Mouse (Mus musculus): ENCODE measurements around the gene Spem2. TPM values are rescaled to one million over a fixed set of nuclear protein-coding genes. Genes with fewer than 3 reads are reported as not detected.
A peak's percentile ranks its signal among the peaks of the same experiment; 100 is the strongest.

Spem2 gene
- polyA plus RNA-seq, 1 experiment from 2014 or later: not detected

DNA sequence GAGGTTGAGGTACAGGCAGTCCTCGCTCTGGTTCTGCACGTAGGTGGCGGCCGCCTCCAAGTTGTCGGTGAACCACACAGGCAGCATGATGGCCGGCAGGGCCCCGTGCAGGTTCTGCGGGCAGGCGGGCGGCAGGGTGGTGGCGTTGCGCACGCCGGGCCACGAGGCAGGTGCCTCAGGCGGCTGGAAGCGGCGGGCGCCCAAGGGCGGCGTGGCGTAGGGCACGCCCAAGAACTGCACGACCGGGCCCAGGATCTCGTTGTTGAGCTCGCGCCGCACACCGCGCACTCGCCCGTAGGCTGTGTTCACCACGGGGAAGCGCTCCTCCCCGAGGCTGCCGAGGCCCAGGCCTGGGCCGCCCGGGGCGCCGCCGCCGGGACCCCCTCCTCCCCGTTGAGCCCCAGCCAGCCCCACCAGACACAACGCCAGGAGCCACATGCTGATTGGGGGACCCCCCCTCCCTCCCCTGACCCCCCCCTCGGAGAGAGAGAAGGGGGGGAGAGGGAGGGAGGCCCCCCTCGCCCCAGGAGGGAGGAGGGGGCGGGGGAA lies 15.8 kb upstream of the Spem2 start:
- H3K27me3 ChIP-seq: peaks cover 18% of the 10 kb centered on the region
- H3K27ac ChIP-seq: peak overlapping the region; percentile 48; the same call in 1 of the 2 replicates
- peak overlapping the region; percentile 97 for H3K4me2 ChIP-seq
- H3K9ac ChIP-seq: peak overlapping the region; percentile 49
- H3K36me3 ChIP-seq: peaks cover 25% of the 10 kb centered on the region; the same call in 1 of the 2 replicates
- WGBS: 6% methylated on average over 45 of the region's 48 CpGs
- H3K9me3 ChIP-seq (replicated peaks): no peaks in the 10 kb centered on the region
- peak overlapping the region; percentile 74 for H3K4me3 ChIP-seq (replicated peaks)
- no peak for ATAC-seq (replicated peaks; ENCODE audit: low FRiP score)
- peaks cover 47% of the 10 kb centered on the region for H3K4me1 ChIP-seq

DNA sequence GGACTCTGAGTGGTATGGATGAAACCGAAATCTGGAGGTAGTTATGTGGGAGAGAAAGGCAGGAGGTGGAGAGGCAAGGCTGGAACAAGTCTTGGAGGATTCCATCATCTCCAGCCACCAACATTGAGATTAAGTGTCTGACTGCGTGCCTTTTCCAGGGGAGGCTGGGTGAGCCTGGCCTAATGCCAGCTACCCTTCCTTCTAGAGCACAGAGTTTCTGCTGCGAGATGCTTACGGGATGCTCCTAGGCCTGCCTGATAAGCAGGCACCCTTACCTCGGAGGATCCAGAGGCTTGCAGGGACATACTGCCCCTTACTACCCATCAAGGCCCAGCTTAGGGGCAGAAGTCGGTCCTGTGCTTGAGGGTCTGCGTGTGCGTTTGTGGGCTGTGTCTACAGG lies 15.3 kb upstream of the Spem2 start:
- WGBS: 61% methylated on average over 8 of the region's 8 CpGs
- H3K4me2 ChIP-seq: peak overlapping the region; percentile 97

DNA sequence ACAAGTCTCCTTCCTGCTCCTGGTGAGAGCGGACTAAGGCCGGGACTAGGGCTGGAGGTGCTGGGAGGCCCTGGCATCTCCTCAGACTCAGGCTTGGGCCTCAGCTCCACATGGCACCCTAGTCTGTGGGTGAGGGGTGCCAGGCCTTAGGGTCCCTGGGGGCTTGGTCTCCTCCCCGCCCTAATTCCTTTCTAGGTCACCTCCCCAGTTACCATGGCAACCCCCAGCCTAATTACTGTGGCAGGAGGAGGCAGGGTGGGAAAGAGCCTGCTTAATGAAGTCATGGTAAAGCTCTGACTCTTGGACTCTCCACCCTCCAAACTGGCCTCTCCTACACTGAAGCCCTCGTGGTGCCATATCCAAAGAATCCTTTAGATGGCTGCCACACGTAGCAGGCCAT lies 10.6 kb upstream of the Spem2 start:
- no peaks in the 10 kb centered on the region for H3K9me3 ChIP-seq (replicated peaks)
- H3K4me1 ChIP-seq: peaks cover 14% of the 10 kb centered on the region
- H3K9ac ChIP-seq: no peak overlapping the region
- peaks cover 69% of the 10 kb centered on the region for H3K36me3 ChIP-seq
- no peak overlapping the region for H3K4me3 ChIP-seq (replicated peaks)
- H3K4me2 ChIP-seq: no peak overlapping the region
- 76% methylated on average over 5 of the region's 5 CpGs for WGBS
- H3K27ac ChIP-seq: no peak overlapping the region
- H3K27me3 ChIP-seq: peaks cover 2% of the 10 kb centered on the region; the same call in 1 of the 2 replicates
- 0 out of 2 replicates have a peak, but pooled peaks have one; percentile 37 for ATAC-seq (replicated peaks; ENCODE audit: low FRiP score)

More for the DNA sequence above, 15.3 kb upstream of the Spem2 start:
- H3K9ac ChIP-seq: peak overlapping the region; percentile 49
- ATAC-seq (replicated peaks; ENCODE audit: low FRiP score): no peak
- peaks cover 25% of the 10 kb centered on the region; the same call in 1 of the 2 replicates for H3K36me3 ChIP-seq
- H3K27ac ChIP-seq: no peak overlapping the region
- H3K9me3 ChIP-seq (replicated peaks): no peaks in the 10 kb centered on the region
- H3K27me3 ChIP-seq: peaks cover 18% of the 10 kb centered on the region
- H3K4me1 ChIP-seq: peaks cover 49% of the 10 kb centered on the region
- H3K4me3 ChIP-seq (replicated peaks): peak overlapping the region; percentile 74

DNA sequence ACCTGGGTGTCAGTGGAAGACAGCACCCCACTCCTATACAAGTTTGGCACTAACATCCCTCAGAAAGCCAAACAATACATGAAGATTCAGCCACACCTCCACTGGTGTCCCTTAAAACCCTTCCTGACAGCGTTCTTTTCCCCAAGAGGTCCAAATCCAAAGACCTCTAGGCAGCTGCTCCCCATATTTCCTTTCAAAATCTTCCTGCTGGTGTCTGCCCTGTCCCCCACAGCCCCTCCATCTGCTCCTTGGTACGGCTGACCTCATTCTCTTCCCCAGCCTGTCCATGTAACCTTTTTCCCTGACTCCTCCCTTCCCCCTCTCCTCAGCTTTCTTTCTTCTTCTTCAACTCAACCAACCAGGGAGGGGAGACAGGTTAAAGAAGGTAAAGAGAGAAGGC lies 5.2 kb upstream of the Spem2 start:
- H3K4me1 ChIP-seq: no peaks in the 10 kb centered on the region
- H3K27ac ChIP-seq: no peak overlapping the region
- no peak overlapping the region for H3K4me2 ChIP-seq
- no peak overlapping the region for H3K4me3 ChIP-seq (replicated peaks)
- no peaks in the 10 kb centered on the region for H3K9me3 ChIP-seq (replicated peaks)
- no peak for ATAC-seq (replicated peaks; ENCODE audit: low FRiP score)
- peaks cover 44% of the 10 kb centered on the region for H3K36me3 ChIP-seq
- WGBS: 62% methylated on average over 2 of the region's 2 CpGs
- no peak overlapping the region for H3K9ac ChIP-seq
- no peaks in the 10 kb centered on the region for H3K27me3 ChIP-seq

DNA sequence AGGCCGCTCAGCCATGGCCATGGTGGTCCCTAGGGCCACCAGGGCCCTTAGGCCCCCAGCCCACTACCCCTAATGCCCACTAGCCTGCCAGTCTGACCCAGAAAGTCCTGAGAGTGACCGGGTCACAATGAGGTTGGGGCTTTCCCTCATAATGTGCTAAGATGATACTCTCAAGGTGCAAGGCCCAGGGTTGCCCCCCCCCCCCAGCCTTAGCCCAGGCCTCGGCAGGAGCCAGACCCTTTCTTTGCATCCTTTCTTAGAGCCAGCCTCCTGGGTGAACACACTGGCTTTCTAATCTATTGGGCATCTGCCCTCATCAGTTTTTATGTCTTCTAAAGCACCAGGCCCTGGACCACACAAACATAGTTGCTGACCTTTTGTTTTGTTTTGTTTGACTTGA lies 3.8 kb upstream of the Spem2 start, which contains the start of gene Spem1:
Spem1 (minus strand) TSS at position 101 of the 400 bp plus-strand sequence.
- WGBS: 84% methylated on average over 3 of the region's 3 CpGs
- no peak within 1 kb of the TSS for H3K4me3 ChIP-seq (replicated peaks)
- H3K27me3 ChIP-seq: no peaks in the 10 kb centered on the region
- no peaks in the 10 kb centered on the region for H3K4me1 ChIP-seq
- no peak within 1 kb of the TSS for H3K9ac ChIP-seq
- ATAC-seq (replicated peaks; ENCODE audit: low FRiP score): no peak
- H3K27ac ChIP-seq: no peak within 1 kb of the TSS
- H3K4me2 ChIP-seq: no peak within 1 kb of the TSS
- H3K9me3 ChIP-seq (replicated peaks): 0 out of 2 replicates have a peak, but pooled peaks cover 4% of the 10 kb centered on the region
- H3K36me3 ChIP-seq: peaks cover 30% of the 10 kb centered on the region

DNA sequence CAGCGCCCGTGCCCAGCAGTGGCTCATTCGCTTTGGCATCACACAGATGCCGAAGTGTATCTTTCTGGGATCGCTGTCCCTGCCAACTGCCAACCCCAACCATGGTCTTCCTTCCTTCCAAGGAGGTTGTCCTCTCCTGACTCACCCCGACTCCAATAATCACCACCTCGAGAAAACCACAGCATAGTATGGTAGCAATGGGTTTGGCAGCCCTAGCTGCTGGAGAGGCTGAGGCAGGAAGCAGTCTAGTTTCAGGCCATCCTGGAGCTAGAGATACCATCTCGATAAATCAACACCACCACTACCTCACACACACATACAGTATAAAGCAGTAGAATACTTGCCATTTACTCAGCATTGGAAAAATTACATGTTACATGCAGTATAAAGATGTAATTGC lies 606 bp upstream of the Spem2 start:
- H3K27ac ChIP-seq: no peak overlapping the region
- peaks cover 4% of the 10 kb centered on the region; the same call in 1 of the 2 replicates for H3K4me1 ChIP-seq
- H3K9me3 ChIP-seq (replicated peaks): 0 out of 2 replicates have a peak, but pooled peaks cover 8% of the 10 kb centered on the region
- H3K4me3 ChIP-seq (replicated peaks): no peak overlapping the region
- no peak overlapping the region for H3K4me2 ChIP-seq
- H3K27me3 ChIP-seq: no peaks in the 10 kb centered on the region
- no peak for ATAC-seq (replicated peaks; ENCODE audit: low FRiP score)
- 0 out of 2 replicates have a peak, but pooled peaks cover under 1% of the 10 kb centered on the region for H3K36me3 ChIP-seq
- 89% methylated on average over 8 of the region's 8 CpGs for WGBS
- no peak overlapping the region for H3K9ac ChIP-seq

DNA sequence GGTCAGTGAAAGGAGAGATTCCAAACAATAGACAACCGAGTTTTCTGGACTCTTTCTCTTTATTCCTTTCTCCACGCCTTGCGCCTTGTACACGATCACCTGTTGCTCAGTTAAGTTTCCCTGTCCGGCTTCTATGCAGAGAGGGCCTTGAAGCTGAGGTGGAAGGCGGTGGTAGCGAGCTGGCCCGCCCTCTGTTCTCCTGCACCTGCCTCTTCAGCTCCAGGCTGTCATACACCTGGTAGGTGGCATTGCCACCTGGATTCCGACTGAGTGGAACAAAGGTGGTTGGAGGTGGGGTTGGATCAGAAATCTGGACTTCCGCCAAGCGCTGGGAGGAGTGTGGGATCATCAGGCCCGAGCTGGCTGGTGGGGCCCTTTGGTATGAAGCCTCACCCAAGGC lies 1.7 kb downstream of the Spem2 start:
- ATAC-seq (replicated peaks; ENCODE audit: low FRiP score): no peak
- WGBS: 91% methylated on average over 12 of the region's 12 CpGs

DNA sequence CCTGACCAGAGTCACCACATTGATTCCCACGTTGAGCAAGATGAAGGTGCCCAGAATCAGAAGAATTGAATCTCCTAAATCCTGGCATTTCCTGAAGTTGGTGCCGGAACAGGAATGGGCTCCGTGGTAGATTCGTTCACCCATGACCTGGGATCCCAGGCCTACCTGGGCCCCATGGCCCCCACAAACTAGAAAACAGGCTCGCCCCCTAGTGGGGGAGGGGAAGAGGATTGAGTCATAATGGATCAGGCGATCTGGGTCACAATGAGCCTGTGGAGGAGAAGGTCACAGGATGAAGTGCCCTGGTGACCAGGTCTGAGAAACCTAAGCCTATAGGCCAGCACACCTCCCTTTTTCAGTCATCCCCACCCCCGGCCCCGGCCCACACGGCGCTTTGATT lies 3.1 kb downstream of the Spem2 start, which contains the start of gene Gm39566:
Gm39566 (minus strand) TSS at position 144 of the 400 bp plus-strand sequence.
- WGBS: 52% methylated on average over 10 of the region's 10 CpGs
- no peaks in the 10 kb centered on the region for H3K27me3 ChIP-seq
- H3K4me1 ChIP-seq: peaks cover 4% of the 10 kb centered on the region; the same call in 1 of the 2 replicates
- no peak within 1 kb of the TSS for H3K4me3 ChIP-seq (replicated peaks)
- H3K27ac ChIP-seq: no peak within 1 kb of the TSS
- no peak within 1 kb of the TSS for H3K4me2 ChIP-seq
- H3K9ac ChIP-seq: no peak within 1 kb of the TSS
- H3K36me3 ChIP-seq: no peaks in the 10 kb centered on the region
- 0 out of 2 replicates have a peak, but pooled peaks cover 8% of the 10 kb centered on the region for H3K9me3 ChIP-seq (replicated peaks)
- ATAC-seq (replicated peaks; ENCODE audit: low FRiP score): no peak

More for the DNA sequence above, 1.7 kb downstream of the Spem2 start:
- no peak overlapping the region for H3K9ac ChIP-seq
- no peaks in the 10 kb centered on the region for H3K36me3 ChIP-seq
- peaks cover 4% of the 10 kb centered on the region; the same call in 1 of the 2 replicates for H3K4me1 ChIP-seq
- H3K4me3 ChIP-seq (replicated peaks): no peak overlapping the region
- no peak overlapping the region for H3K27ac ChIP-seq
- 0 out of 2 replicates have a peak, but pooled peaks cover 8% of the 10 kb centered on the region for H3K9me3 ChIP-seq (replicated peaks)
- H3K4me2 ChIP-seq: no peak overlapping the region
- H3K27me3 ChIP-seq: no peaks in the 10 kb centered on the region

DNA sequence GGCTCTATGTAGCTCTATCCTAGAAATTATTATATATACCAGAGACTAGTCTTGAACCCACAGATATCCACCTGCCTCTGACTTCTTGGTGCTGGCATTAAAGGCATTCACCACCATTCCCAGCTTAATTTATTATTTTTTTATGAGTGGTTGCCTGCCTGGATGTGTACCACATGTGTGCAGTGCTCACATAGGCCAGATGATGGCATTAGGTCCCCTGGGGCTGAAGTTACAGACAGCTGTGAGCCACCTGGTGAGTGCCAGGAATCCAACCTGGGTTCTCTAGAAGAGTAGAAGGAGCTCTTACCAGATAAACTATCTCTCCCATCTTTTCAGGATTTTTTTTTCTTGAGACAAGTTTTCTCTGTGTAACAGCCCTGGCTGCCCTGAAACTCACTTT lies 8.0 kb downstream of the Spem2 start:
- no peak overlapping the region for H3K4me2 ChIP-seq
- H3K27me3 ChIP-seq: peaks cover 13% of the 10 kb centered on the region
- no peak overlapping the region for H3K27ac ChIP-seq
- no peak for ATAC-seq (replicated peaks; ENCODE audit: low FRiP score)
- no peak overlapping the region for H3K4me3 ChIP-seq (replicated peaks)
- no peak overlapping the region for H3K9ac ChIP-seq
- H3K36me3 ChIP-seq: no peaks in the 10 kb centered on the region
- H3K4me1 ChIP-seq: peaks cover 3% of the 10 kb centered on the region; the same call in 1 of the 2 replicates
- H3K9me3 ChIP-seq (replicated peaks): no peaks in the 10 kb centered on the region

DNA sequence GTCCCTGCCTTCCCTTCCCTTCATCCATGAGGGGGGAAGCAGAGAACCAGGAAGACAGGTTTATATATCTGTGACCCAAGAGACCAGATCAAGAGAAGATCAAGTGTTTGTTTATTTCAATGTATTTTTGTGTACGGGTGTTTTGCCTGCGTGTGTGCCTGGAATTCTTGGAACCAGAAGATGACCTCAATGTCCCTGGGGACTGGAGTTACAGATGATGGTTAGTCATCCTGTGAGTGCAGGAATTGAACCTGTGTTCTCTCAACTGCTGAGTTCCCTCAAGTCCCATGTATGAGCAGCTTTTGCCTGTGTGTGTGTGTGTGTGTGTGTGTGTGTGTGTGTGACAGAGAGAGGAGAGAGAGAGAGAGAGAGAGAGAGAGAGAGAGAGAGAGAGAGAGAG lies 10.6 kb downstream of the Spem2 start:
- Histone ChIP-seq H3K4me3 (replicated peaks) (no peak overlapping the region), H3K27ac (no peak overlapping the region), H3K27me3 (peaks cover 32% of the 10 kb centered on the region), H3K9ac (no peak overlapping the region), H3K36me3 (no peaks in the 10 kb centered on the region), H3K4me2 (no peak overlapping the region), H3K9me3 (replicated peaks) (no peaks in the 10 kb centered on the region), H3K4me1 (peaks cover 25% of the 10 kb centered on the region)
- ATAC-seq (replicated peaks; ENCODE audit: low FRiP score): no peak
- 78% methylated on average over 2 of the region's 2 CpGs for WGBS

DNA sequence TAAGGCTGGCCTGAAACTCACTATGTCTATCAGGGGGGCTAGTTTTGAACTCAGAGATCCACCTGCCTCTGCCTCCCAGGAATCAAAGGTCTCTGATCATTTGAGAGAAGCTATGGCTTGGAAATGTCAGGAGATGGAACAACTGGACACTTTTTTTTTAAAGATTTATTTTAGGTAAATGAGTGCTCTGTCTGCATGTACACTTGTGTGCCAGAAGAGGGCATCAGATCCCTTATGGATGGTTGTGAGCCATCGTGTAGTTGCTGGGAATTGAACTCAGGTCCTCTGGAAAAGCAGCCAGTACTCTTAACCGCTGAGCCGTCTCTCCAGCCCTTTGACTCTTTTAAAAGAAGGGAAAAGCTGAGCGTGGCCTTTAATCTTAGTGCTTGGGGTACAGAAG lies 11.9 kb downstream of the Spem2 start:
- Histone ChIP-seq H3K36me3 (no peaks in the 10 kb centered on the region), H3K4me1 (peaks cover 38% of the 10 kb centered on the region), H3K4me2 (no peak overlapping the region), H3K27me3 (peaks cover 44% of the 10 kb centered on the region), H3K9ac (no peak overlapping the region), H3K4me3 (replicated peaks) (no peak overlapping the region), H3K27ac (no peak overlapping the region), H3K9me3 (replicated peaks) (no peaks in the 10 kb centered on the region)
- 88% methylated on average over 4 of the region's 4 CpGs for WGBS
- ATAC-seq (replicated peaks; ENCODE audit: low FRiP score): no peak

DNA sequence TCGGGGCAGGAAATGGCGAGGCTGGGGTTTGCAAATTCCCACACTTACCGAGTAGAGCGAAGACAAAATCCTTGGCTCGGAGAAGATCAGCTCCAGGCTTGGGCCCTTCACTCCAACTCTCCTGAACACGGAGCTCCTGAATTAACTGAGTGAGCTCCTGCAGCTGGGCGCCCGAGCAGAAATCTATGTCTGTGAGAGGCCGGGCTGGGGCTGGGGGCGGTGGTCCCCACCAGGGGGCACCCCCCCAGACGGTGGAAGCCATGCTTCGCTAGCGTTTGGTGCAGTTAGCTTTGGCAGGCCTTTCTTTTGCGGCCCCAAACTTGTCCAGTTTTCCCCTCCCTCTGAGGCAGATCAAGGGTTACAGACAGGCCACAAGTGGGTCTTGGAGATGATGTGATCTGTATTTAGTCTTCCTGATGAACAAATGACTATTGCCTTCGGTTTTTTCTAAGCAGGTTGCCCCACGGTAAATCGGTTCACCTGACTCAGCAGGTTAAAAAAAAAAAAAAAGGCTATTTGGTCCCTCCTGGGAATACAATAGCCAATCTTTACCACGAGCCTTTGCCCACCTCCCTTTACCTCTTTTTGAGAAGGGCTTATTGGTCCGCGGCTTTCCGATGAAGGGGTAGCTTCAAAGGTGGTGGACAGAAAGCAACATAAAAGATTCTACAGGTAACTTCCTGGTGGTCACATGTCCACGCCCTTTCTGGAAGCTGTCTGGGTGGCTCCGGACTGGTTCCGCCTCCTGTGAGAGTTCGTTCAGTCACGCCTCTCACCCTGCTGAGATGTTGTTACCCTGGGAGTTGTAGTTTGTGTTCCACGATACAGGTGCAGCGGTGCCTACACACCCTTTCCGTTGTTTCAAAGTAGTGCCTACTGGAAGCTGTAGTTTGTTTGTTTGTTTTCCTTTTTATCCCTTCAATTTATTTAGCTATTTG lies 13.0 kb downstream of the Spem2 start, which contains the start of gene Tmem102:
Tmem102 (minus strand) TSS at position 653 of the 938 bp plus-strand sequence.
- peak within 1 kb of the TSS; percentile 93 for H3K4me2 ChIP-seq
- H3K9ac ChIP-seq: peak within 1 kb of the TSS; percentile 46
- no peaks in the 10 kb centered on the region for H3K9me3 ChIP-seq (replicated peaks)
- no peak for ATAC-seq (replicated peaks; ENCODE audit: low FRiP score)
- no peaks in the 10 kb centered on the region for H3K36me3 ChIP-seq
- peak within 1 kb of the TSS; percentile 61 for H3K4me3 ChIP-seq (replicated peaks)
- peaks cover 47% of the 10 kb centered on the region for H3K27me3 ChIP-seq
- WGBS: 6% methylated on average over 29 of the region's 29 CpGs
- H3K27ac ChIP-seq: no peak within 1 kb of the TSS
- H3K4me1 ChIP-seq: peaks cover 49% of the 10 kb centered on the region
